ENCODE assay signal across 25 mouse cellular contexts in the genomic region with DNA sequence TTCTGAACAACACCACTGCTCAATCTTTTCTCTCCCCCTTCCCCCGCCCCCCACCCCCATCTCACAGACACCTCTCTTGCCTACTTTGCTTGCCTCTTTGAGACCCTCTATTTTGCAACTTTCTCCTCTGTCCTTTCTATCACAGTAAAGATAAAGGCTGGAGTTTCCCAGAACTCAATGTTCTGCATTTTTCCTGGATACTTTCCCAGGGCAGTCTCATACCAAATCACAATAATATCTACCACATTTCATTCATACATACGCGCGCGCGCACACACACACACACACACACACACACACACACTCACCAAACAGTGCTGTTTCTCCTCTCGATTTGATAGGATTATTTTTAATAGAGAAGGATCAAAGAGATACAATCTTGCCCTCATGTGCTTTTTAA.
"Had no signal": no experiment of that assay in that cellular context is flagged by ENCODE, and none has a peak within 500 bp of the region (broad histone marks: within the 10 kb centered on the region; RNA-seq: fewer than 3 reads in every experiment).

No protein-coding gene starts in this region.

- DNase-seq: kidney, adult 2 months; kidney, postnatal 25 days; layer of hippocampus, adult 9-11 months; liver; lung, adult 2 months; lung, postnatal 14 days; retina, postnatal 1 day; right cerebral cortex, postnatal 25 days; spleen, adult 18-20 months; thymus, adult 2 months; thymus, postnatal 14 days; thymus, postnatal 4 days had no signal

- H3K9ac ChIP-seq: limb, embryonic 13.5 days; liver, embryonic 12.5 days; liver, embryonic 15.5 days; midbrain, embryonic 13.5 days; neural tube, embryonic 13.5 days; stomach, embryonic 15.5 days had no signal

- H3K27me3 ChIP-seq: limb, embryonic 13.5 days; midbrain, embryonic 13.5 days; neural tube, embryonic 13.5 days; stomach, embryonic 15.5 days had no signal

- H3K36me3 ChIP-seq: limb, embryonic 10.5 days; limb, embryonic 13.5 days; liver, embryonic 12.5 days; liver, embryonic 15.5 days; midbrain, embryonic 10.5 days; midbrain, embryonic 13.5 days; neural tube, embryonic 13.5 days; stomach, embryonic 15.5 days had no signal

- H3K27ac ChIP-seq: kidney, postnatal 0 days; limb, embryonic 10.5 days; limb, embryonic 13.5 days; liver, embryonic 12.5 days; liver, embryonic 15.5 days; neural tube, embryonic 13.5 days; stomach, embryonic 15.5 days had no signal

- H3K9me3 ChIP-seq: limb, embryonic 10.5 days; limb, embryonic 13.5 days; liver, embryonic 12.5 days; liver, embryonic 15.5 days; megakaryocyte, embryonic 14.5 days; midbrain, embryonic 10.5 days; midbrain, embryonic 13.5 days; neural tube, embryonic 13.5 days; stomach, embryonic 15.5 days had no signal

- H3K4me2 ChIP-seq: limb, embryonic 13.5 days; liver, embryonic 12.5 days; liver, embryonic 15.5 days; midbrain, embryonic 13.5 days; neural tube, embryonic 13.5 days; stomach, embryonic 15.5 days had no signal

- ATAC-seq: liver, embryonic 12.5 days; midbrain, embryonic 13.5 days; midbrain, embryonic 16.5 days had no signal

- H3K4me3 ChIP-seq: layer of hippocampus, adult 2 months; limb, embryonic 10.5 days; limb, embryonic 13.5 days; liver, embryonic 12.5 days; liver, embryonic 15.5 days; megakaryocyte, embryonic 14.5 days; midbrain, embryonic 10.5 days; midbrain, embryonic 13.5 days; myocyte; neural tube, embryonic 13.5 days; stomach, embryonic 15.5 days had no signal
